Mouse (Mus musculus) thymus, adult 2 months (tissue): ENCODE results near the gene Hjurp. TPM values are rescaled to one million over a fixed set of nuclear protein-coding genes. Genes with fewer than 3 reads are reported as not detected.

Experiments used
- DNase-seq: peaks from one replicate; pipeline ENCODE4 v3.0.0; 2021
- H3K27ac ChIP-seq: fragments of 200-500 bp; 2 replicates; pipeline ENCODE4 v1.5.1; 2012; ENCODE audit warnings: low read length, control low read depth; ENCODE audit not compliant: control insufficient read depth, insufficient read depth
- H3K27me3 ChIP-seq: fragments of 200-500 bp; 2 replicates; pipeline ENCODE4 v1.6.1; 2012; ENCODE audit warnings: mild to moderate bottlenecking, low read length, moderate library complexity, mixed read lengths; ENCODE audit not compliant: control insufficient read depth, insufficient read depth
- H3K36me3 ChIP-seq: fragments of 200-500 bp; 2 replicates; pipeline ENCODE4 v1.6.1; 2012; ENCODE audit warnings: mild to moderate bottlenecking, low read length, moderate library complexity; ENCODE audit not compliant: control insufficient read depth, insufficient read depth
- H3K4me1 ChIP-seq: fragments of 200-500 bp; replicated peaks from 2 replicates; pipeline ENCODE4 v1.6.1; 2012; ENCODE audit warnings: low read length; ENCODE audit not compliant: control insufficient read depth, insufficient read depth
- H3K4me3 ChIP-seq: fragments of 200-500 bp; 2 replicates; pipeline ENCODE4 v1.5.1; 2012; ENCODE audit warnings: mild to moderate bottlenecking, low read length, control low read depth, moderate library complexity; ENCODE audit not compliant: control insufficient read depth, insufficient read depth
- CTCF ChIP-seq: fragments of 200-500 bp; IDR thresholded peaks from 2 replicates; pipeline ENCODE4 v1.5.1; 2012; ENCODE audit warnings: mild to moderate bottlenecking, control low read depth, low read length, moderate library complexity, borderline replicate concordance; ENCODE audit not compliant: control insufficient read depth, poor library complexity, insufficient read depth; ENCODE audit errors: extremely low read depth
- POLR2A ChIP-seq: fragments of 200-500 bp; IDR thresholded peaks from 2 replicates; pipeline ENCODE4 v1.6.1; 2012; ENCODE audit warnings: mild to moderate bottlenecking, low read length, control low read depth, moderate library complexity; ENCODE audit not compliant: control insufficient read depth, poor library complexity, insufficient read depth; ENCODE audit errors: extremely low read depth
- WGBS: fragments of 180-500 bp; shearing (Covaris S2); methylation state at CpG from one replicate; pipeline ENCODE4 v1.1.7; 2018; 5-methylcytosine and 5-hydroxymethylcytosine counted together
- polyA plus RNA-seq: library from polyadenylated mRNA; depleted of rRNA; stranded (reverse); fragments of >200 nt; gene quantifications from 2 replicates; pipeline ENCODE4 v1.2.3, GENCODE M21; 2012

Hjurp gene
- polyA plus RNA-seq, 1 experiment = 197 TPM

DNA sequence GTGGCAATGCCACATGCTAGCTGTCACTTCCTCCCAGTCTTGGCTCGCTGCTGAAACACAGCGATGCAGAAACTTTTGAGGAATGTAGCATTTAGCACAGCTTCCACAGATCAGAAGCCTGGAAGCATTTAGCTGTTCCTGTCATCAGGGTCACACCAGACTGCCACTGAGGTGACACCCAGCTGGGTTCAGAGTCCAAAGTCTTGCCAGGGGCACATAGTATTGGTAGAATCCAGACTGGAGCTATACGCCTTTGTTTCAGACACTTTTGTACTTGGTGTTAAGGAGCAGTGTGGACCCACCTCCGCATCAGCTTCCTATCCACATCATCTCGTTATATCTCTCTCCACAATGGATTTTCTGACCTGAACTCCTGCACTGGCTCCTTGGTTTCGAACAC lies 23.9 kb downstream of the Hjurp start:
- WGBS = 77% methylated on average over 6 of the region's 6 CpGs
- TF ChIP-seq CTCF (no peak), POLR2A (no peak)
- Histone ChIP-seq H3K27ac (no peak overlapping the region), H3K36me3 (no peaks in the 10 kb centered on the region), H3K4me3 (no peak overlapping the region), H3K4me1 (peaks cover 5% of the 10 kb centered on the region), H3K27me3 (no peaks in the 10 kb centered on the region)
- DNase-seq = no peak

DNA sequence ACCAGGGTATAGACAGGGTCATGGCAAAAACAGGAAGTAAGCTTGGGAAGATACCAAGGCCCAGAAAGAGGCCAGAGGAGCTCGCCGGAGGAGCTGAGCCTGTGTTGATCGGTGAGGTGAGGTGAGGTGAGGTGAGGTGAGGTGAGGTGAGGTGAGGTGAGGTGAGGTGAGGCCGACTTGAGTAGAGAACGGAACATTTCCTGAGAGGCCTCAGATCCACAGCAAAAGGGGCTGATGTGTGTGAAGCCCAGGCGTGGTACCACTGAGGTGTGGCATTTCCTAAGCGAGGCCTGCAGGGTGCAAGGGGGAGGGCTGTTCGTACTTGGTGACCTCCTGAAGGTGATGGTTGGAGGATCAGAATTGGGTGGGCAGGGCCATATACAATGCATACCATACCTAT lies 24.3 kb downstream of the Hjurp start:
- H3K36me3 ChIP-seq = no peaks in the 10 kb centered on the region
- no peak for DNase-seq
- no peaks in the 10 kb centered on the region for H3K27me3 ChIP-seq
- H3K27ac ChIP-seq = no peak overlapping the region
- WGBS = 63% methylated on average over 8 of the region's 8 CpGs
- peaks cover under 1% of the 10 kb centered on the region; the same call in 1 of the 2 replicates for H3K4me1 ChIP-seq
- TF ChIP-seq CTCF (no peak), POLR2A (no peak)
- no peak overlapping the region for H3K4me3 ChIP-seq

DNA sequence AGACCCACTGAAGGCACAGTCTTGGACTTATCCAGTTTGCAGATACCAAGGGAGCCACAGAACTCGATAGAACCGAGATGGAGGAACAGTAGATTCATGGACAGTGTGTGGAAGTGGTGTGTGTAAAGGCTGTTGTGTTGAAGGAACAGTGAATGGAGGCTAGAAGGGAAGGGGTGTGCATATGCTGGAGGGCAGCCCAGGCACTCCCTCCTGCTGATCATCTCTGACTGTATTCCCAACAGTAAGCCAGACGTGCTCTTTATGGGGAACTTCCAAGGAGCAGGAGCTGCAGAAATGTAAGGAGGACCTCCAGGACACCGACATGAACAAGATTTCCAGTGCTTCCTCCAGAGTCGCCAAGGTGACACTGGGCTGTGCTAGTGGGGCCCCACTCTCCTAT lies 27.4 kb downstream of the Hjurp start:
- WGBS = 89% methylated on average over 5 of the region's 5 CpGs
- no peak for TF ChIP-seq CTCF
- H3K4me3 ChIP-seq = no peak overlapping the region

DNA sequence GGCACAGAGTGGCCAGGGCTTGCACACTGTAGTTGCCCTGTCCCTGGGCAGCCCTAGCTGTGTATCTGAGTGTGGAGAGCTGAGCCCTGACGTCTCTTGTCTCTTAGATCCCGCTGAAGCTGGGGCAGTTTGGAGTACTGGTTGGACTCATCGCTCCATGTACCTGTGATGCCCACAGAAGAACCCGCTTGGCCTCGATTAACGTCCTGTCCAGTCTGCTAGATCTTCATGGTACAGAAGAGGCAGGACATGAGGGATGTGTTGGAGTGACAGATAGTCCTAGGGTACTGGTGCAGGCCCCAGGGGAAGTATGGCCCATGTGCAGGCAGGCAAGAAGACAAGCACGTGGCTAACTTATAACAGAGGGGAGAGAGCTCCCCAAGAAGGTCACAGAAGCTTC lies 27.8 kb downstream of the Hjurp start:
- DNase-seq = no peak
- no peaks in the 10 kb centered on the region for H3K27me3 ChIP-seq
- 83% methylated on average over 7 of the region's 7 CpGs for WGBS
- no peaks in the 10 kb centered on the region for H3K36me3 ChIP-seq
- no peak overlapping the region for H3K27ac ChIP-seq
- H3K4me3 ChIP-seq = no peak overlapping the region
- TF ChIP-seq POLR2A (no peak), CTCF (no peak)
- H3K4me1 ChIP-seq = no peaks in the 10 kb centered on the region

More for the DNA sequence above, 27.4 kb downstream of the Hjurp start:
- H3K36me3 ChIP-seq = no peaks in the 10 kb centered on the region
- no peaks in the 10 kb centered on the region for H3K27me3 ChIP-seq
- H3K4me1 ChIP-seq = no peaks in the 10 kb centered on the region
- DNase-seq = no peak
- no peak overlapping the region for H3K27ac ChIP-seq

DNA sequence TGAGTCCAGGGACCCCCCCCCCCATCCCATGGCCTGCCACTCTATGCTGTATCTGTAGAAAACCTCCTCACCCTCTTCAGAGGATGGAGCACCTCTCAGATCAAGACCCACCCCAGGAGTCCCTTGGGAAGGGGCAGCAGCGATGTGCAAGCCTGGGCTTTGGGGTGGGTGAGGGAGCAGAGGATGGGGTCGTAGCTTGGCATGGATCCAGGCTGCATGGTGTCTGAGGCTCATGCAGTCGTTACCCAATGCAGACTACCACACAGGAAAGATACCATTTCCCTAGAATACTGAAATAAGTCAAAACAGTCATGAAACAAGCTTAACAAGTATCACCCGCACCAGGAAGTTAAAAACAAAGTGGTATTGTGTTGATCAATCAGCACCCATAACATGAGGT lies 28.8 kb downstream of the Hjurp start:
- no peak for DNase-seq
- TF ChIP-seq POLR2A (no peak), CTCF (no peak)
- no peaks in the 10 kb centered on the region for H3K4me1 ChIP-seq
- no peaks in the 10 kb centered on the region for H3K27me3 ChIP-seq
- H3K27ac ChIP-seq = no peak overlapping the region
- H3K4me3 ChIP-seq = no peak overlapping the region
- 58% methylated on average over 4 of the region's 4 CpGs for WGBS
- H3K36me3 ChIP-seq = no peaks in the 10 kb centered on the region

DNA sequence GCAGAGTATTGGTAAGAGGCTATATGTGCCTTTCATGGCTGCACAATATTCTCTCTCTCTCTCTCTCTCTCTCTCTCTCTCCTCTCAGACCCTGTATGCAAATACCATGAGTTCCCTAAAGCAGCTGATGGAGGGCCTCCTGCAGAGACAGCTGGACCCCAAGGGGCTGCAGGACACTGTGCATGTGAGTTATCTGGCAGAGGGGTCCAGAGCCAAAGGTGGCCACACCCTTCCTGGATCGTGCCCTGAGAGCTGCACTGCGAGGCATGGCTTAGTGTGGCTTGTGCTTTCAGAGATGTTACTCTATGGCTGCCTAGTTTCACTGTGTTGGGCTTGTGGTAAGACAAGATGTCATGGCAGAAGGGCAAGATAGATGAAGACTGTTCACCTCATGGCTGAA lies 29.8 kb downstream of the Hjurp start:
- H3K4me1 ChIP-seq = no peaks in the 10 kb centered on the region
- no peak overlapping the region for H3K4me3 ChIP-seq
- no peak for DNase-seq
- H3K36me3 ChIP-seq = no peaks in the 10 kb centered on the region
- TF ChIP-seq CTCF (no peak), POLR2A (no peak)
- no peaks in the 10 kb centered on the region for H3K27me3 ChIP-seq
- 52% methylated on average over 2 of the region's 2 CpGs for WGBS
- H3K27ac ChIP-seq = no peak overlapping the region

DNA sequence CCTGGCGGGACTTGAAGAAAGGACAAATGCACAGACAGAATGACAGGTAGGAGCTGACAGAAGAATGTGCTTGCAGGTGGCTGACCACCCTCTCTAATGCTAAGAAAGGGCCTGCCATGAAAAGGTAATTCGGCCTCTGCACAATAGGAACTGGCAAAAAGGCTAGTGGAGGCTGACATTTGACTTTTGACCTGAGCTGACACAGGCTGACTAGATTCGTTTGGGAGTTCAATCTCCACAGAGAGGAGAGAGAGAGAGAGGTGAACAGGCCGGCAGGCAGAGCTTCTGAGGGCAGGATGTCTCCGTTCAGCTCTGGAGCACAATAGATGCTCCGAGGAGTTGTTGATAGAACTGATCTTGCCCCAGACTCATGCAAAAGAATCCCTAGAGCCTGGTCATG lies 31.0 kb downstream of the Hjurp start:
- Histone ChIP-seq H3K27ac (no peak overlapping the region), H3K36me3 (no peaks in the 10 kb centered on the region), H3K4me3 (no peak overlapping the region), H3K4me1 (no peaks in the 10 kb centered on the region), H3K27me3 (no peaks in the 10 kb centered on the region)
- no peak for DNase-seq
- TF ChIP-seq CTCF = no peak
- 54% methylated on average over 6 of the region's 6 CpGs for WGBS
